Comparison of ENCODE assay signal across 9 mouse cellular contexts in the genomic region with DNA sequence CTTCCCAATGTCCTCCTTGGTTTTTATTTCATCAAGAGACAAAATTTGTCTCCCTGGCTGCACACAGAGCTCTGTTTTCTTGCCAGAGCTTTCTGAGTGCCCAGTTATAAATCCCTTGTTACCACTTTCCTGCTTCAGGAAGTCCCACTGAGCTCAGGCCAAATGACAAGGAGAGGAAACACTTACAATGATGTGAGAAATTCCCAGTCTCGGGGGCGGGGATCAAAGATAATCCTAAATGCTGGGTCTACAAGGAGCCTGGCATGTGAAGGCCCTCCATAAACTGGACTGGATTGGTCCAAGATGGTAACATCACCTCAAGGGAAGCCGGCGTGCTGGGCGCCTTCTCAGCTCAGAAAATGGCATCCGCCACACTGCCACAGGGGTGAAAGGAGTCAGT. TPM values are rescaled to one million over a fixed set of nuclear protein-coding genes. Genes with fewer than 3 reads are reported as not detected.
DNase-seq lines count a peak whose midpoint lies in the region; ATAC-seq and TF ChIP-seq lines count a peak whose summit lies in the region.
"Had no signal": no experiment of that assay in that cellular context is flagged by ENCODE, and none has a peak within 500 bp of the region (broad histone marks: within the 10 kb centered on the region; RNA-seq: fewer than 3 reads in every experiment).

No protein-coding gene starts in this region.

- no peak for TF ChIP-seq CTCF in midbrain, postnatal 0 days (IDR thresholded peaks at IDR 0.05)

- H3K27ac ChIP-seq in midbrain, embryonic 10.5 days (replicated peaks): peak overlapping the region; percentile 77
- H3K27ac ChIP-seq in midbrain, postnatal 0 days (ENCODE audit: low read depth, low read length): no peak overlapping the region
- H3K27ac ChIP-seq in limb, embryonic 13.5 days: peak overlapping the region; percentile 77
- H3K27ac ChIP-seq in stomach, embryonic 16.5 days (ENCODE audit: low read length): peak overlapping the region; percentile 66
- H3K27ac ChIP-seq: liver, embryonic 15.5 days had no signal

- no peaks in the 10 kb centered on the region for H3K27me3 ChIP-seq in midbrain, embryonic 10.5 days (ENCODE audit: low read depth, poor library complexity, severe bottlenecking)
- no peaks in the 10 kb centered on the region for H3K27me3 ChIP-seq in midbrain, postnatal 0 days (ENCODE audit: insufficient read depth, low read length)
- no peaks in the 10 kb centered on the region for H3K27me3 ChIP-seq in limb, embryonic 13.5 days
- no peaks in the 10 kb centered on the region for H3K27me3 ChIP-seq in stomach, embryonic 16.5 days (ENCODE audit: control insufficient read depth, insufficient read depth, low read length)
- H3K27me3 ChIP-seq: liver, embryonic 15.5 days had no signal

- H3K9me3 ChIP-seq in midbrain, embryonic 10.5 days (replicated peaks): no peaks in the 10 kb centered on the region
- no peaks in the 10 kb centered on the region for H3K9me3 ChIP-seq in midbrain, postnatal 0 days (ENCODE audit: low read length)
- no peaks in the 10 kb centered on the region for H3K9me3 ChIP-seq in limb, embryonic 13.5 days
- no peaks in the 10 kb centered on the region for H3K9me3 ChIP-seq in stomach, embryonic 16.5 days (replicated peaks; ENCODE audit: control insufficient read depth, low read length)
- H3K9me3 ChIP-seq: liver, embryonic 15.5 days had no signal

- no peak for ATAC-seq in midbrain, postnatal 0 days (ENCODE audit: low FRiP score)
- no peak for ATAC-seq in limb, embryonic 13.5 days (ENCODE audit: low FRiP score, low read depth)
- ATAC-seq in stomach, embryonic 16.5 days (ENCODE audit: insufficient read depth, low FRiP score): no peak
- ATAC-seq in megakaryocyte, adult 5-6 weeks (ENCODE audit: poor library complexity, severe bottlenecking): no peak

- H3K36me3 ChIP-seq in midbrain, embryonic 10.5 days: 0 out of 2 replicates have a peak, but pooled peaks cover 5% of the 10 kb centered on the region
- H3K36me3 ChIP-seq in midbrain, postnatal 0 days (ENCODE audit: insufficient read depth, low read length): no peaks in the 10 kb centered on the region
- H3K36me3 ChIP-seq in limb, embryonic 13.5 days: no peaks in the 10 kb centered on the region
- no peaks in the 10 kb centered on the region for H3K36me3 ChIP-seq in stomach, embryonic 16.5 days (ENCODE audit: control insufficient read depth, insufficient read depth, low read length)
- H3K36me3 ChIP-seq: liver, embryonic 15.5 days had no signal

- H3K4me2 ChIP-seq in midbrain, postnatal 0 days (ENCODE audit: low read depth, low read length, poor library complexity, severe bottlenecking): no peak overlapping the region
- H3K4me2 ChIP-seq in limb, embryonic 13.5 days (replicated peaks): peak overlapping the region; percentile 43
- H3K4me2 ChIP-seq in stomach, embryonic 16.5 days (ENCODE audit: low read depth, low read length): peak overlapping the region; percentile 31; the same call in 1 of the 2 replicates
- H3K4me2 ChIP-seq: liver, embryonic 15.5 days had no signal

- WGBS in midbrain, embryonic 10.5 days: 69% methylated on average over 6 of the region's 6 CpGs
- 57% methylated on average over 6 of the region's 6 CpGs for WGBS in midbrain, postnatal 0 days
- WGBS in limb, embryonic 13.5 days: 31% methylated on average over 6 of the region's 6 CpGs
- 72% methylated on average over 6 of the region's 6 CpGs for WGBS in stomach, embryonic 16.5 days

- DNase-seq in midbrain, embryonic 10.5 days (ENCODE audit: low spot score): no peak
- DNase-seq in midbrain, postnatal 0 days (ENCODE audit: low spot score): no peak
- peak; percentile 46 for DNase-seq in heart, postnatal 4 days
- no peak for DNase-seq in frontal cortex, adult 2 months (ENCODE audit: extremely low spot score in 1 of 2, low spot score in 1 of 2)
- DNase-seq in cerebellum, postnatal 36 days: no peak

- H3K4me1 ChIP-seq in midbrain, embryonic 10.5 days: peaks cover 98% of the 10 kb centered on the region
- peaks cover 3% of the 10 kb centered on the region; the same call in 1 of the 2 replicates for H3K4me1 ChIP-seq in midbrain, postnatal 0 days (ENCODE audit: insufficient read depth, low read length)
- H3K4me1 ChIP-seq in limb, embryonic 13.5 days: peaks cover 92% of the 10 kb centered on the region
- peaks cover 37% of the 10 kb centered on the region for H3K4me1 ChIP-seq in stomach, embryonic 16.5 days (ENCODE audit: control insufficient read depth, insufficient read depth, low read length)

- no peak overlapping the region for H3K4me3 ChIP-seq in midbrain, embryonic 10.5 days
- H3K4me3 ChIP-seq in midbrain, postnatal 0 days (ENCODE audit: low read depth, low read length): no peak overlapping the region
- no peak overlapping the region for H3K4me3 ChIP-seq in limb, embryonic 13.5 days
- no peak overlapping the region for H3K4me3 ChIP-seq in stomach, embryonic 16.5 days (replicated peaks; ENCODE audit: low read length)
- H3K4me3 ChIP-seq: liver, embryonic 15.5 days had no signal

- H3K9ac ChIP-seq in midbrain, postnatal 0 days (replicated peaks; ENCODE audit: low read length, poor library complexity, severe bottlenecking): no peak overlapping the region
- no peak overlapping the region for H3K9ac ChIP-seq in limb, embryonic 13.5 days
- peak overlapping the region; percentile 31; the same call in 1 of the 2 replicates for H3K9ac ChIP-seq in stomach, embryonic 16.5 days (ENCODE audit: low read length)
- H3K9ac ChIP-seq: liver, embryonic 15.5 days had no signal

RNA-seq across cellular contexts. Expression of a gene that starts 49.3 kb away (rescaled TPM):
- 130 and 135 TPM in 2 replicates for polyA plus RNA-seq in midbrain, embryonic 10.5 days (2016; fragmentation: Nextera tagmentation; extraction: Ambion mirVana)
- total RNA-seq in midbrain, postnatal 0 days (2014; rRNA removed): 63.5 and 80.0 TPM in 2 replicates
- 116 and 123 TPM in 2 replicates for polyA plus RNA-seq in midbrain, postnatal 0 days (2015; fragmentation: Nextera tagmentation; extraction: Ambion mirVana)
- 10 to 100 TPM; 54.1 to 57.5 TPM for total RNA-seq in heart, postnatal 4 days (2021)
- polyA plus RNA-seq in limb, embryonic 13.5 days (2015; fragmentation: Nextera tagmentation; extraction: Ambion mirVana): 129 and 135 TPM in 2 replicates
- polyA plus RNA-seq in stomach, embryonic 16.5 days (2015; fragmentation: Nextera tagmentation; extraction: Ambion mirVana): 116 and 126 TPM in 2 replicates
- 48.6 and 53.1 TPM in 2 replicates for polyA plus RNA-seq in frontal cortex, adult 2 months (2012; rRNA removed)
- total RNA-seq in megakaryocyte, adult 5-6 weeks (2015): 41.2 and 63.4 TPM in 2 replicates
- total RNA-seq in megakaryocyte, adult 5-6 weeks (2017): 89.6 and 159 TPM in 2 replicates

RNA-seq across cellular contexts. Expression of a gene that starts 49.3 kb away (rescaled TPM):
- 23.4 and 24.5 TPM in 2 replicates for polyA plus RNA-seq in midbrain, embryonic 10.5 days (2016; fragmentation: Nextera tagmentation; extraction: Ambion mirVana)
- total RNA-seq in midbrain, postnatal 0 days (2014; rRNA removed): 13.6 and 15.3 TPM in 2 replicates
- 23.6 and 26.0 TPM in 2 replicates for polyA plus RNA-seq in midbrain, postnatal 0 days (2015; fragmentation: Nextera tagmentation; extraction: Ambion mirVana)
- total RNA-seq in heart, postnatal 4 days (2021): 10 to 100 TPM; 17.8 to 18.4 TPM
- polyA plus RNA-seq in limb, embryonic 13.5 days (2015; fragmentation: Nextera tagmentation; extraction: Ambion mirVana): 26.2 and 26.8 TPM in 2 replicates
- 22.3 and 24.2 TPM in 2 replicates for polyA plus RNA-seq in stomach, embryonic 16.5 days (2015; fragmentation: Nextera tagmentation; extraction: Ambion mirVana)
- 14.5 and 16.7 TPM in 2 replicates for polyA plus RNA-seq in frontal cortex, adult 2 months (2012; rRNA removed)
- 4.5 and 5.9 TPM in 2 replicates for total RNA-seq in megakaryocyte, adult 5-6 weeks (2015)
- 7.5 and 8.6 TPM in 2 replicates for total RNA-seq in megakaryocyte, adult 5-6 weeks (2017)
